Mouse (Mus musculus): ENCODE results near the gene Col5a2. TPM values are rescaled to one million over a fixed set of nuclear protein-coding genes. Genes with fewer than 3 reads are reported as not detected.
"Not testable (repeated sequence)": the region's sequence is repeated elsewhere in the genome, so short reads cannot be mapped to it uniquely, and the experiment has no call there.

Gene Col5a2
- 4.8 and 5.4 TPM in 2 replicates for polyA plus RNA-seq (2012; ENCODE audit: insufficient read depth, insufficient read length, missing spikeins)

DNA sequence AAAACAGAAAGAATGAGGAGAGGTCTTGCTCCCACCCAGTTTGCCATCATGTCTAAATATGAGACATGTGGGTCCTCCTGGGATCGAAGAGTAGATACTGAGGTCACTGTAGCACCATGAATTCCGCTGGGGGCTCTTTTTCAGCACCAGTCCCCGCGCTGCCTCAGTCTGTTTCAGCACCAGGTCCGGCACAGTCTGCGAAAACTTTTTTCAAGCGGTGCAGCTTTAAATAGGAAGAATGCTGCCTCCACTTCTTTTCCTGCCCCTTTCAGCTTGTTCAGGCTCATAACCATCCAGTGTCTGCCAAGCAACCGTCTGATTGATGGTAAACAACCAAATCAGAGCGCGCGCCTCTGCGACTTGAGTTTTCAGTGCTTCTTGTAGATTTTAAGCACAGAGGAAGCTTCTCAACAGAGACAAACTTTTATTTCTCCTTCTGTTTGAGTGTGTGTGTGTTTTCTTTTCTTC is at the start of gene Col5a2:
Gene Col5a2 (minus strand): TSS at position 418 of the 468 bp plus-strand sequence.
- Histone ChIP-seq H3K27ac (ENCODE audit: insufficient read depth, low read depth, low read length) (no peak within 1 kb of the TSS), H3K4me3 (ENCODE audit: insufficient read depth, low read length) (no peak within 1 kb of the TSS), H3K4me1 (ENCODE audit: control insufficient read depth, insufficient read depth, low read length) (no peaks in the 10 kb centered on the region)
- TF ChIP-seq CTCF (IDR thresholded peaks at IDR 0.05; ENCODE audit: low read depth, low read length) (no peak), POLR2A (IDR thresholded peaks at IDR 0.05; ENCODE audit: borderline replicate concordance, low read depth, low read length) (no peak)

DNA sequence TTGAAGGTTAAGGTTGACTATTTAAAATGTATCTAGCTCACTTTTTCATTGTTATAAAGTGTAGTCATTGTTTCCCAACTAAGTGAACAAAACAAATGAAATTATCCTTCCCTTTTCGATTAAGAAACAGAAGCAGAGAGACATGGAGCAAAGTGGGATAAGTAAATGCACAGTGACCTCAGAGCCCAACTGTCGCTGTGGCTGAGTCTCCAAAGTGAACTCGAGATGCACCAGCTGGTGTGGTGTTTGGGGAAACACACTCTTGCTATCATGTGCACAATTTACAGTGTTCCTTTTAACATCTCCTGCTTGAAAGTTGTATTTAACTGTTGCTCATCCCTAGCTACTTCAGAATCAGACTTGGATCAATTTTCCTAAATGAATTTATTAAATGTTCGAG is 47.4 kb upstream of the Col5a2 start:
- Histone ChIP-seq H3K4me1 (ENCODE audit: control insufficient read depth, insufficient read depth, low read length) (no peaks in the 10 kb centered on the region), H3K27ac (ENCODE audit: insufficient read depth, low read depth, low read length) (no peak overlapping the region), H3K4me3 (ENCODE audit: insufficient read depth, low read length) (no peak overlapping the region)
- TF ChIP-seq POLR2A (IDR thresholded peaks at IDR 0.05; ENCODE audit: borderline replicate concordance, low read depth, low read length): no peak
- TF ChIP-seq CTCF (IDR thresholded peaks at IDR 0.05; ENCODE audit: low read depth, low read length): no peak

DNA sequence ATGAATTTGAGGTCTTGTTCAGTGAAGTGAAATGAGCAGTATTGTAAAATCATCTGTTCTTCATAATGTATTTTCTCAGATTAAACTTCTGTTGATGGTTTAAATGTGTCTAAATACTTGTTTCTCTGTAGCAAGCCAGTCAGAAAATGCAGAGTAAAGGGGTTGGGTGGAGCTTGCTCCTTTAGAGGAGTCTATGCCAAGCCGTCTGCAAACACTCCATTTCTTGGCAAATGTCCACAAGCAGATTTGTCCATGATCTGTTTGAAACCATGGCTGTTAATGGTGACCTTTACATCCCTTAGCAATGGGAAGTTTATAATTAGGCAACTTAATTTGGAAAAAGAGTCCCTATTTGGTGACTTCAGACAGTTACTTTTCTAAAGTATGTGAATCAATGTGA is 38.8 kb upstream of the Col5a2 start:
- no peaks in the 10 kb centered on the region for H3K4me1 ChIP-seq (ENCODE audit: control insufficient read depth, insufficient read depth, low read length)
- no peak overlapping the region for H3K4me3 ChIP-seq (ENCODE audit: insufficient read depth, low read length)
- TF ChIP-seq POLR2A (IDR thresholded peaks at IDR 0.05; ENCODE audit: borderline replicate concordance, low read depth, low read length): no peak
- TF ChIP-seq CTCF (IDR thresholded peaks at IDR 0.05; ENCODE audit: low read depth, low read length): no peak
- H3K27ac ChIP-seq (ENCODE audit: insufficient read depth, low read depth, low read length): no peak overlapping the region

- Histone ChIP-seq H3K4me1 (ENCODE audit: control insufficient read depth, insufficient read depth, low read length) (no peaks in the 10 kb centered on the region), H3K27ac (ENCODE audit: insufficient read depth, low read depth, low read length) (no peak overlapping the region), H3K4me3 (ENCODE audit: insufficient read depth, low read length) (no peak overlapping the region)
- no peak for TF ChIP-seq POLR2A (IDR thresholded peaks at IDR 0.05; ENCODE audit: borderline replicate concordance, low read depth, low read length)
- TF ChIP-seq CTCF (IDR thresholded peaks at IDR 0.05; ENCODE audit: low read depth, low read length): no peak
Observed at GRCm38 (mm10) chr1:45541161-45541560, 38.1 kb upstream of the Col5a2 start.

GRCm38 (mm10) chr1:45531486-45531885 is 28.4 kb upstream of the Col5a2 start:
- H3K4me3 ChIP-seq (ENCODE audit: insufficient read depth, low read length): no peak overlapping the region
- no peaks in the 10 kb centered on the region for H3K4me1 ChIP-seq (ENCODE audit: control insufficient read depth, insufficient read depth, low read length)
- H3K27ac ChIP-seq (ENCODE audit: insufficient read depth, low read depth, low read length): no peak overlapping the region
- no peak for TF ChIP-seq CTCF (IDR thresholded peaks at IDR 0.05; ENCODE audit: low read depth, low read length)
- TF ChIP-seq POLR2A (IDR thresholded peaks at IDR 0.05; ENCODE audit: borderline replicate concordance, low read depth, low read length): no peak

DNA sequence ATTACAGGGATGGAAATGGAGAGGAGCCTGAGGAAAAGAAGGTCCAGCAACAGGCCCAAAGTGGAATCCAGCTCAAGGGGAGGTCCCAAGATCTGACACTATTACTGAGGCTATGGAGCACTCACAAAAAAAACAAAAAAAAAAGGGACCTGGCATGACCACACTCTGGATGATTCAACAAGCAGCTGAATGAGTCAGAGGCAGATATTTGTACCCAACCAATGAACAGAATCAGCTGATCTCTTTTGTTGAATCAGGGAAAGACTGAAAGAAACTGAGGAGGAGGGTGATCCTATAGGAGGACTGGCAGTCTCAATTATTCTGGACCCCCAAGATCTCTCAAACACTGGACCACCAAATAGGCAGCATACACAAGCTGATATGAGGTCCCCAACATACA is 24.4 kb upstream of the Col5a2 start:
- not testable (repeated sequence) for H3K4me3 ChIP-seq (ENCODE audit: insufficient read depth, low read length); H3K27ac ChIP-seq (ENCODE audit: insufficient read depth, low read depth, low read length); H3K4me1 ChIP-seq (ENCODE audit: control insufficient read depth, insufficient read depth, low read length)

DNA sequence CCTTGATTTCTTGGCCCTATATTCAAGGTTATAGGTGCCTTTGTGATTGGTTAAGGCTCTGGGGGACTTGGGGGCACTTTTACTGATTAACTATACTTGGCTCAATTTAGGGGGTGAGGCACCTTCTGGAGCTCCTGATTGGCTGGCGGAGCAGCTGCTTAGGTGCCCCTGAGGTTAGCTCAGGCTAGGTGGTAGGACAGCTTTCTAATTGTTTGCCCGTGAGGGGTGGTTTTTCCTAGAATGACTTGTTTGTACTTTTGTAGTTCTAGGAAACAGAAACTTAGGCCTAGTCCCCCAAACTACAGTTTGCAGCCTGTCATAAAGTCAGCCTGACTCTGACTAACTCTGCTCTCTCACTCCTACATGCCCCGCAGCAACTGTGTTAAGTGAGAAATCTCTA is 20.5 kb upstream of the Col5a2 start:
- no peak overlapping the region for H3K27ac ChIP-seq (ENCODE audit: insufficient read depth, low read depth, low read length)

DNA sequence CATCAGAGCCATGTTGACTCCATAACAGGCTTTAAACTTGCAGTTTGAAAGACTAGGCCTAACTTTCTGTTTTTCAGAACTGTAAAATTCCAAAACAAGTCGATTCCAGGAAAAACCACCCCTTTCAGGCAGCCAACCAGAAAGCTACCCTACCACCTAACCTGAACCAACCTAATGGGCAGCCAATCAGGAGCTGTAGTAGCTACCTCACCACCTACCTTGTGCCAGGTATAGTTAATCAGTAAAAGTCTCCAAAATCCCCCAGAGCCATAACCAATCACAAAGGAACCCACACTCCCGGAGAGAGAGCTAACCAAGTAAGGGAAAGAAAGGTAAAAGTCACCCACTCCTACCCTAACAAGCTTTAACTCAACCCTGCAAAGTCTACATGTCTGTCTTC is 18.4 kb upstream of the Col5a2 start:
- no peak for TF ChIP-seq CTCF (IDR thresholded peaks at IDR 0.05; ENCODE audit: low read depth, low read length)
- Histone ChIP-seq H3K27ac (ENCODE audit: insufficient read depth, low read depth, low read length) (no peak overlapping the region), H3K4me1 (ENCODE audit: control insufficient read depth, insufficient read depth, low read length) (no peaks in the 10 kb centered on the region), H3K4me3 (ENCODE audit: insufficient read depth, low read length) (no peak overlapping the region)

More for the DNA sequence above, 20.5 kb upstream of the Col5a2 start:
- no peak overlapping the region for H3K4me3 ChIP-seq (ENCODE audit: insufficient read depth, low read length)
- TF ChIP-seq POLR2A (IDR thresholded peaks at IDR 0.05; ENCODE audit: borderline replicate concordance, low read depth, low read length) (no peak), CTCF (IDR thresholded peaks at IDR 0.05; ENCODE audit: low read depth, low read length) (no peak)
- no peaks in the 10 kb centered on the region for H3K4me1 ChIP-seq (ENCODE audit: control insufficient read depth, insufficient read depth, low read length)

DNA sequence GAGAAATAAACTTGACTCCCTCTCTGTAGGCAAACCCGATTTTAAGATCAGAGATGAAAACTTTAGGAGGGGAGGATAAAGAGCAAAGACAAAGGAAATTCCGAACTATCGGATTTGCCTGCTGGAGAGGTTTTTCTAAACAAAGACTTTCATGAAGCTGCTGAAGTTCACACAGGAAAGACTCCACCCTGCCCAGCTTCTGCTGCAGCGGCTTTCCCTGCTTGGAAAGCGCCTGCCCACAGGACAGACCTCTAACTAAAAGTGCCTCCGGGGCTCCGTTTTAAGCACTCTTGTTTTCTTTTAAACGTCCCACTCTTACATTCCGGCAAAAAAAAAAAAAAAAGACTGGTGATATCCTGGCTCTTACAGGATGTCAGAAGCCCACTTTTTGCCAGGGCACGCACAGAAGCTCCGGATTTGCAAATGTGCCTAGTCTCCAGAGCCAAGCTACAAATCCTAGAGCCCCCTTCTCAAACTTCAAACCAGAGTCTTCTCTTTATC is 791 bp downstream of the Col5a2 start:
- no peak overlapping the region for H3K27ac ChIP-seq (ENCODE audit: insufficient read depth, low read depth, low read length)
- H3K4me1 ChIP-seq (ENCODE audit: control insufficient read depth, insufficient read depth, low read length): no peaks in the 10 kb centered on the region
- H3K4me3 ChIP-seq (ENCODE audit: insufficient read depth, low read length): no peak overlapping the region
- TF ChIP-seq POLR2A (IDR thresholded peaks at IDR 0.05; ENCODE audit: borderline replicate concordance, low read depth, low read length) (no peak), CTCF (IDR thresholded peaks at IDR 0.05; ENCODE audit: low read depth, low read length) (no peak)

- Histone ChIP-seq H3K4me3 (ENCODE audit: insufficient read depth, low read length) (no peak overlapping the region), H3K4me1 (ENCODE audit: control insufficient read depth, insufficient read depth, low read length) (no peaks in the 10 kb centered on the region), H3K27ac (ENCODE audit: insufficient read depth, low read depth, low read length) (no peak overlapping the region)
- TF ChIP-seq POLR2A (IDR thresholded peaks at IDR 0.05; ENCODE audit: borderline replicate concordance, low read depth, low read length): no peak
- no peak for TF ChIP-seq CTCF (IDR thresholded peaks at IDR 0.05; ENCODE audit: low read depth, low read length)
Observed at GRCm38 (mm10) chr1:45501437-45501836, 1.6 kb downstream of the Col5a2 start.

DNA sequence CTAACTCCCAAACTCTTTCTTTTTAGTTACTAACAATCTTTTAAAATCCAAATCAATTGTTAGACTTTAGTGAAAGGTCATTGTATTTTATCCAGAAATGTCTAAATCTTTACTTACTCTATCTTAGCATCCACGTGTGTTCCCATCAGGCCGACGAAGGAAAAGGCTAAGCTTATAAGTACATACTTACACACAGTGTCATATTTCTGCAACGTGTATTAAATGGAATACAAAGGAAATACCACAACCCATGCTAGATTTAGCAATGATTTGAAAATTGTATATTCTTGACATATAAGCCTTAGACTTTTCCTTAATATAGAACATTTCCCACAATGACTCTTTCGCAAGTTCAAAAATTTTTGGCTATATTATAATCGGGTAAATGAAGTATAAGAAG is 2.6 kb downstream of the Col5a2 start:
- H3K4me1 ChIP-seq (ENCODE audit: control insufficient read depth, insufficient read depth, low read length): no peaks in the 10 kb centered on the region
- no peak overlapping the region for H3K27ac ChIP-seq (ENCODE audit: insufficient read depth, low read depth, low read length)
- no peak overlapping the region for H3K4me3 ChIP-seq (ENCODE audit: insufficient read depth, low read length)
- TF ChIP-seq POLR2A (IDR thresholded peaks at IDR 0.05; ENCODE audit: borderline replicate concordance, low read depth, low read length): no peak
- no peak for TF ChIP-seq CTCF (IDR thresholded peaks at IDR 0.05; ENCODE audit: low read depth, low read length)
